Mouse (Mus musculus) bone marrow macrophage, adult 2 months (primary cell): ENCODE data around the gene Ssr3.

Experiments
- CTCF ChIP-seq: IDR thresholded peaks from 2 replicates; pipeline ENCODE4 v1.5.1; 2012; ENCODE audit warnings: low read depth, mild to moderate bottlenecking, low read length, moderate library complexity
- POLR2A ChIP-seq: IDR thresholded peaks from 2 replicates; pipeline ENCODE4 v1.6.1; 2012; ENCODE audit warnings: mild to moderate bottlenecking, low read depth, low read length, borderline replicate concordance

DNA sequence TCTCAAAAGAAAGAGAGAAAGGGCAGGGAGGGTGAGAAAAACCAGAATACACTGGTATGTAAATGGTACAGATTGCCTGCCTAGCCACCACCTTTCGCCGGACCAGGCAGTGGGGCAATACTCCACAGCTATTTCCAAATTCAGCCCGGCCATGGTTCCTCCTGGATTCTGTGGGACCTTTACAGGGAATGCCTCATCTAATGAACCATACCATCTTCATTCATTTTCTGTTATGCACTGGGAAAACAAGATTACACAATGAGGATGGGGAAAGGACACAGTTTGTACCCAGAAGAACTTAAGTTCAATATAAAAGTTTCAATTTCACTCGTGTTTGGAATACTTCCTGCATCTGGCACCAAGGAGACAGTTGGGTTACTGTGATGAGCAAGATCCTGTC, 19.9 kb downstream of the Ssr3 start:
- TF ChIP-seq CTCF = no peak
- TF ChIP-seq POLR2A = no peak
